Mouse (Mus musculus) liver, embryonic 13.5 days (tissue): ENCODE results near the gene Agap2. TPM values are rescaled to one million over a fixed set of nuclear protein-coding genes. Genes with fewer than 3 reads are reported as not detected.

Experiments
- ATAC-seq: fragments of 200-750 bp; cut with Nextera tagmentation; 2 replicates; pipeline ENCODE4 v1.8.0; 2017; ENCODE audit warnings: low read depth, mild to moderate bottlenecking, moderate number of reproducible peaks, moderate library complexity
- DNase-seq: peaks from one replicate; pipeline ENCODE4 v3.0.0; 2022
- H3K27ac ChIP-seq: fragments of 300-500 bp; sonication (generic); 2 replicates; pipeline ENCODE4 v1.5.1; 2015; ENCODE audit warnings: moderate library complexity, mild to moderate bottlenecking, inconsistent platforms
- H3K27me3 ChIP-seq: fragments of 300-500 bp; sonication (generic); 2 replicates; pipeline ENCODE4 v1.6.1; 2015; ENCODE audit warnings: mild to moderate bottlenecking, inconsistent platforms
- H3K36me3 ChIP-seq: fragments of 300-500 bp; sonication (generic); 2 replicates; pipeline ENCODE4 v1.6.1; 2015; ENCODE audit warnings: mild to moderate bottlenecking, inconsistent platforms
- H3K4me1 ChIP-seq: fragments of 300-500 bp; sonication (generic); replicated peaks from 2 replicates; pipeline ENCODE4 v1.6.1; 2015; ENCODE audit warnings: inconsistent platforms
- H3K4me2 ChIP-seq: fragments of 300-500 bp; sonication (generic); 2 replicates; pipeline ENCODE4 v1.6.1; 2015; ENCODE audit warnings: inconsistent platforms, mild to moderate bottlenecking, moderate library complexity
- H3K4me3 ChIP-seq: fragments of 300-500 bp; sonication (generic); replicated peaks from 2 replicates; pipeline ENCODE4 v1.5.1; 2015; ENCODE audit warnings: mild to moderate bottlenecking, inconsistent platforms
- H3K9ac ChIP-seq: fragments of 300-500 bp; sonication (generic); 2 replicates; pipeline ENCODE4 v1.6.1; 2015; ENCODE audit warnings: mild to moderate bottlenecking, inconsistent platforms
- H3K9me3 ChIP-seq: fragments of 300-500 bp; sonication (generic); replicated peaks from 2 replicates; pipeline ENCODE4 v1.6.1; 2016; ENCODE audit warnings: inconsistent platforms
- WGBS: fragments of 180-500 bp; shearing (Covaris S2); methylation state at CpG from one replicate; pipeline ENCODE4 v1.1.7; 2015; ENCODE audit not compliant: insufficient replicate concordance; 5-methylcytosine and 5-hydroxymethylcytosine counted together
- polyA plus RNA-seq: library from polyadenylated mRNA; unstranded; fragments of >200 nt; fragmentation: Nextera tagmentation; extraction: Ambion mirVana; gene quantifications from 2 replicates; pipeline ENCODE4 v1.2.1, GENCODE M21; 2015

Gene Agap2
- polyA plus RNA-seq, 1 experiment from 2014 or later, result 0.41 TPM

DNA sequence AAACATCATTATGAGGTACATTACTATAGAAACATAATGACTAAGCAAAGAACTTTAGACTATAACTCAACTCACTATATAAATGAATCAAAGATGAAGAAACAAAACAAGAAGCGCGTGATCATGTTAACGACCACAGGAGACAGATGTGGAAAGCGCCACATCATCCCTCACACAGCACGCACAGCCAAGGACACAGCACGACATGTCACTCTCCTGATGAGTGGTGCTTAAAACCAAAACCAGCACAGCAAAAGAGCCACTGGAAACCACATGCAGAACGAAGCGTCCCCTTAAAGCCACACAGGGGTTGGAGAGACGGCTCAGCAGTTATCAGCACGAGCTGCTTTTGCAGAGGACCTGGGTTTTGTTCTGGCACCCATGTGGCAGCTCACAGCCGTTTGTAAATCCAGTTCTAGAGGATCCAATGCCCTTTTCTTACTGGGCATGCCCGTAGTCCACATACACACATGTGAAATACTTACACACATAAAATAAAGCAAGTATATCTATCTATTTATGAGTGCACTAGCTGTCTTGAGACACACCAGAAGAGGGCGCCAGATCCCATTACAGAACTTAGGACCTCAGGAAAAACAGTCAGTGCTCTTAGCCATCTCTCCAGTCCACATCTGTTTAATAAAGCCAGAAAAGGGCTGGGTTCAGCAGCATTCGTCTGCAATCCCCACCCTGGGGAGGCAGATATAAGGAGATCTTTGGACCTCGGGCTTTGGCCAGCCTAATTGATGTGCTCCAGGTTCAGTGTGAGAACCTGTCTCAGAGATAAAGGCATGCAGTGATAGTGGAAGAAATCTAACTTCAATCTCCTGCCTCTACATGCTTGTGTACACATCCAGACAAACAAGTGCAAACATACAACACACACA, 36.2 kb downstream of the Agap2 start:
- Histone ChIP-seq H3K9me3 (no peaks in the 10 kb centered on the region), H3K27me3 (no peaks in the 10 kb centered on the region), H3K4me3 (no peak overlapping the region), H3K27ac (no peak overlapping the region), H3K4me2 (no peak overlapping the region), H3K4me1 (peaks cover 31% of the 10 kb centered on the region), H3K36me3 (peaks cover 44% of the 10 kb centered on the region), H3K9ac (no peak overlapping the region)
- 68% methylated on average over 15 of the region's 15 CpGs for WGBS
- ATAC-seq, result no peak
- no peak for DNase-seq

GRCm38 (mm10) chr10:127114408-127114807, 39.3 kb downstream of the Agap2 start:
- ATAC-seq (no peak), DNase-seq (no peak)
- Histone ChIP-seq H3K9ac (no peak overlapping the region), H3K27me3 (no peaks in the 10 kb centered on the region), H3K9me3 (no peaks in the 10 kb centered on the region), H3K36me3 (peaks cover 67% of the 10 kb centered on the region), H3K27ac (no peak overlapping the region), H3K4me1 (peaks cover 5% of the 10 kb centered on the region), H3K4me3 (no peak overlapping the region), H3K4me2 (no peak overlapping the region)
- 74% methylated on average over 11 of the region's 11 CpGs for WGBS

GRCm38 (mm10) chr10:127115068-127115467, 40.0 kb downstream of the Agap2 start:
- Histone ChIP-seq H3K9me3 (no peaks in the 10 kb centered on the region), H3K9ac (no peak overlapping the region), H3K27me3 (no peaks in the 10 kb centered on the region), H3K4me1 (peaks cover 6% of the 10 kb centered on the region), H3K4me3 (no peak overlapping the region), H3K27ac (no peak overlapping the region), H3K36me3 (peaks cover 68% of the 10 kb centered on the region), H3K4me2 (no peak overlapping the region)
- WGBS, result 44% methylated on average over 2 of the region's 2 CpGs
- DNase-seq (no peak), ATAC-seq (no peak)

- DNase-seq (no peak), ATAC-seq (no peak)
- WGBS, result 81% methylated on average over 11 of the region's 11 CpGs
- Histone ChIP-seq H3K27ac (no peak overlapping the region), H3K27me3 (no peaks in the 10 kb centered on the region), H3K9me3 (no peaks in the 10 kb centered on the region), H3K36me3 (peaks cover 48% of the 10 kb centered on the region), H3K4me1 (peaks cover 35% of the 10 kb centered on the region), H3K4me2 (no peak overlapping the region), H3K4me3 (no peak overlapping the region), H3K9ac (no peak overlapping the region)
Observed at GRCm38 (mm10) chr10:127118470-127118869, 43.4 kb downstream of the Agap2 start.

DNA sequence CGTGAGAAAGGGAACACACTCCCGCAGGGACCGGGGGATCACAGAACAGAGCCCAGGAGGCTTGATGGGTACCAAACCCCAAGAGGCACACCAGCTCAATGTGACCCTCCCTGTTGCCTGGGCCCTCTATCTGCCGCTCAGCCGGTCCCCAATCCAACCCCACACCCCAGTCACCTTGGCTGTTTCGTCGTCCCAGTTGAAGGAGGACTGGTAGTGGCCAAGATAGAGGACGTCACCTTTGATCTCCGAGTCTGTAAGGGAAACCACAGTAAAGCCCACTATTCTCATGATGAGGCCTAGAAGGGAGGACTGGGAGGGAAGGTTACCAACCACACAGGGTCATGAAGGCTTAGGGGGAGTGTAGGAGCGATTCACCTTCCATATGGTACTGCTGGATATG, 44.1 kb downstream of the Agap2 start:
- Histone ChIP-seq H3K9me3 (no peaks in the 10 kb centered on the region), H3K4me1 (peaks cover 41% of the 10 kb centered on the region), H3K4me2 (no peak overlapping the region), H3K9ac (no peak overlapping the region), H3K27me3 (no peaks in the 10 kb centered on the region), H3K36me3 (peaks cover 48% of the 10 kb centered on the region), H3K27ac (no peak overlapping the region), H3K4me3 (no peak overlapping the region)
- DNase-seq (no peak), ATAC-seq (no peak)
- 86% methylated on average over 10 of the region's 10 CpGs for WGBS

DNA sequence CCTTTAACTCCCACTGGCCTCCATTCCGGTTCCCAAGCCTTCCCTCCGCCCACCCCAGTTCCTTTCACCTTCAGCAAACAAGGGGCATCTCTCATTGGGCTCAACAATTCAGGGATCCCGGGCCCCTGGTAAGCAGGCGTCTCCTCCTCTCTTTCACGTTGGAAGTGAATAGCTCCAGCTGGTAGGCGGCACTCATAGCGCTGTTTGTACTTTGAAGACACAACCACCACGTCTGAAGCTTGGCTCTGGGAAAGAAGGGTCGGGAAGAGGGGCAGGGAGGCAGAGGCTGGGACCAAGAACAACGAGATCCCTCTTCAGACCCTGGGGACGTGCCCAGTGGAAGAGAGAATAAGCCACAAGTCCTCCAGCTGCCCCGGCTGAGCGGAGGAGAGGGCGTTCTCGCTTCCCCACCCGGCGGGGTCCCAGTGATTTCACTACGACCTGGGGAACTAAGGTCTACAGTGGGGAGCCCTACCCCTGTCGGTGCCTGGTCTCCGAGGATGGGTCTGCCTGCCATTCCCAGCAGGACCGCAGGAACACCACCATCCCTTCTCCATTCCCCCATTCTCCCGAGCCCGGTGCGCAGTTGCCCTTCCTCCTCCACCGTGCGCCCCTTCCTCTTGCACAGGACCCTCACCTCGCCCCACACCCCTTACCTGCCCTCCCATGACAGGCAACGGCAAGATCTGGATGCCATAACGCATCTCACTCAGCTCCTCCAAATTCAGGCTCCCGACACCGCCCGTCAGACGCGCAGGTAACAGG, 45.4 kb downstream of the Agap2 start:
- peak overlapping the region; percentile 92 for H3K9ac ChIP-seq
- H3K9me3 ChIP-seq, result no peaks in the 10 kb centered on the region
- WGBS, result 3% methylated on average over 34 of the region's 34 CpGs
- peak overlapping the region; percentile 94 for H3K4me2 ChIP-seq
- peaks cover 53% of the 10 kb centered on the region for H3K4me1 ChIP-seq
- DNase-seq (no peak), ATAC-seq (peak; percentile 19)
- no peaks in the 10 kb centered on the region for H3K27me3 ChIP-seq
- peak overlapping the region; percentile 74 for H3K27ac ChIP-seq
- H3K4me3 ChIP-seq, result peak overlapping the region; percentile 88
- H3K36me3 ChIP-seq, result peaks cover 39% of the 10 kb centered on the region

DNA sequence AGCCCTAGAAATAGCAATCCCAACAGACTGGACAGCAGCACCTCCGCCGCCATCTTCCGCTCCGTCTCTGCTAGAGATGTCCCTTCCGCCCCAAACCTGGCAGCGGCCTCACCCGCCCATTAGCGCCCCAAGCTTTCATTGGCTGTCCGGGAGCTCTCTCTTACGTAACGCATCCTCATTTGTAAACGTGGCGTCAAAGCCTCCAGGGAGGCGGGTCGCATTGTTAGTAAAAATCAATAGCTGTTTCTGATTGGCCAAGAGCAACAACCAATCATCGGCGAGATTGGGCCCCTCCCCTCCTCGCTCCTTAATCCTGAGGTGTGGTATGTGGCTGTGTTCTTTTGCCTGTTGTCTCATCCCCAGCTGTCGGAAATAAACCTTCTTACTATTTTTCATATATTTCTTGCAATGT, 46.0 kb downstream of the Agap2 start, which contains the start of gene Os9:
TSS of gene Os9 (minus strand) at position 66 of the 412 bp plus-strand sequence.
- 0% methylated on average over 19 of the region's 19 CpGs for WGBS
- peak; percentile 96 for DNase-seq

DNA sequence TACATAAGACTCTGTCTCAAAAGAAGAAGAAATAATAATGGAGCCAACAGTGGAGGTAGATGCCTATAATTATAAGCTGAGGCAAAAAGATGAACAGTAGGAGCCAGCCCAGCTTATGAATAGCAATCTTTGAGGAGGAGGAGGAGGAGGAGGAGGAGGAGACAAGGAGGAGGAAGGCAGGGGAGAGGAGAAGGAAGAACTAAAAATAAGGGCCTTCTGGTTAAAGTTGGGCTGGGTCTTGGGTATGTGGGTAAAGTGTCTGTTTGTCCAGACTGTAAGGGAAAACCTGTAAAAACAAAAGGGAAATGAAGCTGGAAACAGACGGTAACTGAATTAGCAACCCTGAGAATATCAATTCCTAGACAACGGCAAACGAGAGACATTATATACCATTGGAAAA, 46.9 kb downstream of the Agap2 start:
- Histone ChIP-seq H3K27me3 (no peaks in the 10 kb centered on the region), H3K9me3 (no peaks in the 10 kb centered on the region), H3K27ac (peak overlapping the region; percentile 81), H3K9ac (peak overlapping the region; percentile 49; the same call in 1 of the 2 replicates), H3K4me1 (peaks cover 69% of the 10 kb centered on the region), H3K4me2 (peak overlapping the region; percentile 68), H3K36me3 (peaks cover 25% of the 10 kb centered on the region), H3K4me3 (no peak overlapping the region)
- DNase-seq (no peak), ATAC-seq (no peak)
- 67% methylated on average over 3 of the region's 3 CpGs for WGBS

More for the DNA sequence above, 46.0 kb downstream of the Agap2 start, which contains the start of gene Os9:
- Histone ChIP-seq H3K36me3 (peaks cover 33% of the 10 kb centered on the region), H3K9me3 (no peaks in the 10 kb centered on the region), H3K4me3 (peak within 1 kb of the TSS; percentile 88), H3K9ac (peak within 1 kb of the TSS; percentile 92), H3K27ac (peak within 1 kb of the TSS; percentile 81), H3K27me3 (no peaks in the 10 kb centered on the region), H3K4me2 (peak within 1 kb of the TSS; percentile 94), H3K4me1 (peaks cover 59% of the 10 kb centered on the region)
- ATAC-seq, result peak; percentile 94

DNA sequence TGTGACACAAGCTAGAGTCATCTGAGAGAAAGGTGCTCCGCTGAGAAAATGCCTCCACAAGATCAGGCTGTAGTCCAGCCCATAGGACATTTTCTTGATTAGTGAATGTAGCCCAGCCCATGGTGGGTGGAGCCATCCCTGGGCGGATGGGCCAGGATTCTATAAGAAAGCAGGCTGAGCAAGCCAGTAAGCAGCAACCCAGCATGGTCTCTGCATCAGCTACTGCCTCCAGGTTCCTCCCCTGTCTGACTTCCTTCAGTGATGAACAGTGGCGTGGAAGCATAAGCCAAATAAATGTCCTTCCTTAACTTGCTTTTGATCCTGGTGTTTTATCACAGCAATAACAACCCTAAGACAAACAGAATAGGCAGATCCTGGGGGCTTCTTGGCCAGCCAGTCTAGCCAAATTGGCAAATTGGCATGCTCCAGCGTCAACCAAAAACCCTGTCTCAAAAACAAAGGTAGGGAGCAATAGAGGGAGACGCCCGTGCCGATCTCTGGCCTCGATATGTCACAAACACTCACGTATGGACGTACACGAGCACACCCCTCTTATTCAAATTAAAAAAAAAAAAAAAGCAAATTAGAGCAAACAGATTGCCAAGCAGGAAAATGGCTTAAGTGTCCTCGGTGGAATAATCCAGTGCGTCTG, 47.8 kb downstream of the Agap2 start:
- peaks cover 17% of the 10 kb centered on the region for H3K36me3 ChIP-seq
- peak overlapping the region; percentile 40 for H3K4me3 ChIP-seq
- H3K9me3 ChIP-seq, result no peaks in the 10 kb centered on the region
- peaks cover 77% of the 10 kb centered on the region for H3K4me1 ChIP-seq
- ATAC-seq, result peak; percentile 66
- H3K9ac ChIP-seq, result peak overlapping the region; percentile 49
- DNase-seq, result peak; percentile 75
- no peaks in the 10 kb centered on the region for H3K27me3 ChIP-seq
- peak overlapping the region; percentile 68 for H3K4me2 ChIP-seq
- WGBS, result 17% methylated on average over 13 of the region's 13 CpGs
- peak overlapping the region; percentile 81 for H3K27ac ChIP-seq

DNA sequence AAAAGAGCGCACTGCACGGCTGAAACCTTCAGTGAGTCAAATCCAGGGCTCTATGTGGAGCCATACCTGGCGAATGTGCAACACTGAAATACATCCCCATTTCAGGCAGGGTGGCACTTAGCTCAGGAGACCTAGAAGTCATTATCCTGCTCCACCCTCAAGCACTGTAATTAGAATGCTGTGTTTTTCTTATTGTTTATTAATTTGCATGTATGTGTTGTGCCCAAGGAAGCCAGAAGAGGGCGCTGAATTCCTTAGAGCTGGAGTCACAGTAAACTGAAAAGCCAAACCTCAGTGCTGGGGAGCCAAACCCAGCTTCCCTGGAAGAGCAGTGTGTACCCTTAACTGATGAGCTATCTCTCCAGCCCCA, 48.3 kb downstream of the Agap2 start:
- peak overlapping the region; percentile 68 for H3K4me2 ChIP-seq
- H3K4me1 ChIP-seq, result peaks cover 83% of the 10 kb centered on the region
- H3K9me3 ChIP-seq, result no peaks in the 10 kb centered on the region
- peak overlapping the region; percentile 81 for H3K27ac ChIP-seq
- no peaks in the 10 kb centered on the region for H3K27me3 ChIP-seq
- peak overlapping the region; percentile 49 for H3K9ac ChIP-seq
- DNase-seq (peak; percentile 62), ATAC-seq (no peak)
- H3K36me3 ChIP-seq, result peaks cover 11% of the 10 kb centered on the region
- 17% methylated on average over 4 of the region's 4 CpGs for WGBS
- peak overlapping the region; percentile 40 for H3K4me3 ChIP-seq
